Mouse (Mus musculus) ES-Bruce4 (cell line): ENCODE measurements around the gene Fam160b1.

Experiments used
- CTCF ChIP-seq: IDR thresholded peaks from one replicate; pipeline ENCODE4 v1.8.1; 2011; ENCODE audit warnings: low read depth, low read length
- EP300 ChIP-seq: IDR thresholded peaks from 2 replicates; pipeline ENCODE4 v1.6.1; 2011; ENCODE audit warnings: low read depth, low read length; ENCODE audit not compliant: insufficient read depth

DNA sequence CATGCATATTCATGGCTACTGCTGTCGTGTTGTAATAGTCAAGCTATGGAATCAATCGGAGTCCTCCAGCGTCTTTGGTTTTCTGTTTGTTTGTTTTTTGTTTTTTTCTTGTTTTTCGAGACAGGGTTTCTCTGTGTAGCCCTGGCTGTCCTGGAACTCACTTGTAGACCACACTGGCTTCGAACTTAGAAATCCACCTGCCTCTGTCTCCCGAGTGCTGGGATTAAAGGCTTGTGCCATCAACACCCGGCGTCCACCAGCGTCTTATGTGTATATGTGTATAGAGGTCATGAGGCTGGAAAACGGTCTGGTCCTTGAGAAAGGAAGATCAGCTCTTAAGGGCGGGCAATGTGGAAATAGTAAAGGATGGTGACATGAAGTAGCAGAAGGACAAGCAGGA lies 6.4 kb upstream of the Fam160b1 start:
- TF ChIP-seq CTCF: no peak
- no peak for TF ChIP-seq EP300
